Mouse (Mus musculus): ENCODE measurements around the gene Gemin7. TPM values are rescaled to one million over a fixed set of nuclear protein-coding genes. Genes with fewer than 3 reads are reported as not detected.
A peak's percentile ranks its signal among the peaks of the same experiment; 100 is the strongest.

Gene Gemin7
- polyA plus RNA-seq, 2 experiments from 2014 or later = 88.3 to 91.8 TPM

GRCm38 (mm10) chr7:19546007-19546406 lies 31.4 kb downstream of the Gemin7 start:
- ATAC-seq = no peak

DNA sequence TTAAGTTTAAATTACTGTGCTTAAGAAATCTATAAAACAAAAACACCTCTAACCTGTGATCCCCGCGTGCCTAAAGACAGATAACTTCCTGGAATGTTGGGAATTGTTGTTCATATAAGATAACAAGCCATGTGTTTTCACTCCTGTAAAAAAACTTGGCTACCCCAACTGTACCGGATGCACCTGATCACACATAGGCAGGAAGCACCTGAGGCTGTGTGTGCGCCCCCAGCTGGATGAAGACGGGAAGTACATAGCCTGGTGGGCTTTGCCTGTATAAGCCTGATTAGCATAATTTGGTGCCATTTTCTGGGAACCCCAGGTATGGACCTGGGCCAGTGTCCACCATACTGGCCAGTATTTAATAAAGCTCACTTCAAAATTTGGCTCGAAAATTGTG lies 33.8 kb downstream of the Gemin7 start:
- peak; percentile 43 for ATAC-seq

GRCm38 (mm10) chr7:19542155-19542691 lies 35.2 kb downstream of the Gemin7 start:
- ATAC-seq = no peak

DNA sequence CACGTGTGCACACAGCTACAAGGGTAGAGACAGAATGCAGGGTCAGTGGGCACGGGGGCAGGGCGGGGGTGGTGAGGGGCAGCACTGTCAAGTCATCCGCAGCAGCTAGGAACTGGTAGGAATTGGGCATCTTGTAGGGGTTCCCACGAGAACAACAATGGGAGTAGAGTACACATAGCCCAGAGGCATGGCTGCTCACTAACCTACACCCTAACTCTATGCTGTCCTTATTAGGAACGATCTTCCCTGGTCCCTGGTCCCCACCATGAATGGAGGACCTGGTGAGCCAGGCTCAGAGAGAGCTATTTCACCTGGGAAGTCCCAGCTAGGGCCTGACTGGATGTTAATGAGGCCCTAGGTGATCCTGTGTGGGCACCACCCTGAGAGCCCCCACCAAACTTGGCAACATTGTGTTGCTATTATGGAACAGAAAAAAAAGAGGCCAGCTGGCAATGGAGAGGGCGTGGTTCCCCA lies 35.7 kb downstream of the Gemin7 start:
- no peak for ATAC-seq

DNA sequence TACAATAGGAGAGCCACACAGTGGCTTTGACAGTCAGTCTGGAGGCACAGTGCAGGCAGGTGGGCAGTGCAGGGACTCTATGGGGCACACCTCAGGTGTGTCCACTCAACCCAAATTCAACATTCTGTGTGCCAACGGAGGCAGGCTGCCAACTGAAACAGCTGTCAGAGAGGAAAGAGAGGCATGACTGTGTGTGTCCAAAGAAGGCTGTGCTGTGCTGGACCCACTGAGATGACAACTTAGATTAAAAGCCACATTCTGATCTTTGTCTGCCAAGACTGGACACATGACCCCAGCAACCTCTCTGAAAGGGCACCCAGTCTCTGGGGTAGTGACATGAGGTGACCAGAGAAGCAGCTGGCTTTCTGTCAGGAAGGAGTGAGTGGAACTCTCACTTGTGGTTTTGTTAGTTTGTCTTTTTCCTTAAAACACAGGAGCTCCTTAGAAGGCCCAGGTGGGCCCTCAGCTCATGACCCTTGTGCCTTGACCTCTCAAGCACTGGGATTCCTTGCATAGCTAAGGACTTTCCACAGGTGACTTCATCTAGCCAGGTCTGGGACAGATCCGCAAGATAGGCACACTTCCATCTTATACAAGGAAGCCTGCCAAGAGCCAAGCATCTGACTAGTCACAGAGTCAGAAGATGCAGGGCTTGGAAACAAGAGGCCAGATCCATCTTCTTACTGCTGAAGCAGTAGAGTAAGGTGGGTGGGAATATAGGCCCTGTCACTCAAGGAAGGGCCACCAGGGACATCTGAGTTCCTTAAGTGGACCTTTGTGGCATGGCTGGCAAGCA lies 36.4 kb downstream of the Gemin7 start:
- no peak for ATAC-seq

DNA sequence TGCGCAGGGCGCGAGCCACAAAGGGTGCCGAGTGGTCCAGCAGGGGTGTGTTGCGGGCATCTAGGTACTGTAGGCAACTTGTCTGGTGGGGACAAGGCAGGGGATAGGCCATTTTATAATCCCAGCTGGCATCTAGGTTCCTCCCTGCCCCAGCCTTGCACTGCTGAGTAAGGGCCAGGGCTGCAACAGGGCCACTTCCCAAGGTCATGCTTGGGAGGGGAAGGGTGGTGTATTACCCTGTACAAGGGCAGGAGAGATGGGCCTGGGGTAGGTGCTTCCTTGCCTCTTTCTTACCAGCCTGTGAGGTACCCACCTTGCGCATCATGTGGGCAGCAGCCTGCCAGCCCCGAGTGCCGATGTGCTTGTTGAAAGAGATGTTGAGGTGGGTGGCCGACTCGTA lies 42.7 kb downstream of the Gemin7 start:
- ATAC-seq = no peak

DNA sequence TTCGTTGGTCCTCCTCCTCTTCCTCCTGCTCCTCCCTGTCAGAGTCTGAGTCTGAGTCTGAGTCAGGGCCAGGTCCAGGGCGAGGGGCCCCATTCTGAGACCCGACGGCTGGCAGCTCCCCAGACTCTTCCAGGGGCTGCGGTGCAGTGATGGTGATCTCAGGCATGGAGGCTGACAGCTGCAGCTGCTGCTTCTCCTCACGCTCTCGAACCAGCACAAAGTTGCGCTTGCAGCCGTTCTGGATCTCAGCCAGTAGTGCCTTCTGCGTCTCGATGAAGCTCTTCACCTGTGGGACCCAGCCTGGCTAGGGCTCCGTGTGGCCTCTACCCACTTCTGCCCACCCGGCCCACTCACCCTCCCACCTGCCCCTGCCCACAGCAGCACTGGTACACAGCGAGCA lies 45.2 kb downstream of the Gemin7 start:
- no peak for ATAC-seq

DNA sequence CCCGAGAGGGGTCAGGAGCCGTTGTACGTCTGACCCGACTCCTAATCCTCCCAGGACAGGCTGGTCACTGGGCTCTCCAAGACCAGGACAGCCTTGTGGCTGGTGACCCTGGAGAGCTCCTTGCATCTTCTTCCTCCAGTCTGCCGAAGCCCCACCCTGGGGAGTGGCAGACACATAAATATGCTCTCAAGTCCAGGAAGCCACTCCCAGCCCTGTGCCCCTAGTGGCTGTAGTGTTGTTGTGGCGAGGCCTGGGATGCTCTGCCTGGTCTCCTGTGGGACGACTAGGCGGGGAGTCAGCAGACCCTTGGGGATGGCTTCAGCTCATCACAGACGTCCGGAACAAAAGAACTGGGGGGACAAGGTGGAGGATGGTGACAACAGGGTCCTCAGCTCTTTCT lies 46.3 kb downstream of the Gemin7 start:
- ATAC-seq = no peak

DNA sequence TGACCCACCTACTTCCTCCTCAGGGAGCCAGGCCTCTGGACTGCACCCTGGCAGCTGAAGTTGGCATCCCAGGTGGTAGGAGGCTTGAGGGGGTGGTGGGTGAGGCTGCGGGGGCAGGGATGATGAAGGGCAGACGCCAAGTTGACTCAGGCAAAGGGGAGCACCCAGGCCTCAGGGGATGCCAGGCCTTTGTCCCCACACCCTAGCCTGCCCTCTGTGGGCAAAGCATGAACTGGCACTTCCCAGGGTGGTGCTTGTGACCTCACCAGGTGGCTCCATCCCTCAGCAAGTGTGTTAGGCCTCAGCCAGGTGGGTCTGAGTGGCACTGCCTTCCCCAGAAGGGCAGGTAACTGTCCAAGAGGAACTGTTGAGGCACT lies 52.3 kb downstream of the Gemin7 start:
- no peak for ATAC-seq

GRCm38 (mm10) chr7:19524420-19525104 lies 52.8 kb downstream of the Gemin7 start:
- ATAC-seq = no peak

- ATAC-seq = no peak
These were observed 53.5 kb downstream of the Gemin7 start for GRCm38 (mm10) chr7:19523757-19524419.

DNA sequence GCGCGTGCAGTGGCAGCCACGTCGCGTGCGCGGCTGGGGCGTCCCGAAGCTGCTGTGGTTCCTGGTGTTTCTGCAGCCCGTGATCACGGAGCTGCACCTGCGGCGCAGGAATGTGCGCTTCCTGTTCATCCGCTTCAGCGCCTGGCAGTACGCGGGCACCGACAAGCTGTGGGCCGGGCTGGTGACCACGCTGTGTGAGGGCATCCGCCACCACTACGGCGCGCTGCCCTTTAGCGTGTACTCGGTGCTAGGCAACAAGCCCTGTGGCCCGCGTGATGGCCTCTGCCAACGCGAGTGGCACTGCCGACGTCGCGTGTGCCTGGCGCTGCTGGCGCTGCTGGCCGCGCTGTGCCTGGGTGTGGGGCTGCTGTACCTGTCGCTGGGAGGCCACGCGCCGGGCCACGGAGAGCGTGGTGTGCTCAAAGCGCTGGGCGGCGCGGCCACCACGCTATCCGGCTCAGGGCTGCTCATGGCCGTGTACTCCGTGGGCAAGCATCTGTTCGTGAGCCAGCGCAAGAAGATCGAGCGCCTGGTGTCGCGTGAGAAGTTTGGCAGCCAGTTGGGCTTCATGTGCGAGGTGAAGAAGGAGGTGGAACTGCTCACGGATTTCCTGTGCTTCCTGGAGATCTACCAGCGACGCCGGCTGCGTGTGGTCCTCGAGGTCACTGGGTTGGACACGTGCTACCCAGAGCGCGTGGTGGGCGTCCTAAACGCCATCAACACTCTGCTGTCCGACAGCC lies 54.2 kb downstream of the Gemin7 start:
- ATAC-seq = no peak

GRCm38 (mm10) chr7:19520032-19520431 lies 57.4 kb downstream of the Gemin7 start:
- ATAC-seq = no peak

DNA sequence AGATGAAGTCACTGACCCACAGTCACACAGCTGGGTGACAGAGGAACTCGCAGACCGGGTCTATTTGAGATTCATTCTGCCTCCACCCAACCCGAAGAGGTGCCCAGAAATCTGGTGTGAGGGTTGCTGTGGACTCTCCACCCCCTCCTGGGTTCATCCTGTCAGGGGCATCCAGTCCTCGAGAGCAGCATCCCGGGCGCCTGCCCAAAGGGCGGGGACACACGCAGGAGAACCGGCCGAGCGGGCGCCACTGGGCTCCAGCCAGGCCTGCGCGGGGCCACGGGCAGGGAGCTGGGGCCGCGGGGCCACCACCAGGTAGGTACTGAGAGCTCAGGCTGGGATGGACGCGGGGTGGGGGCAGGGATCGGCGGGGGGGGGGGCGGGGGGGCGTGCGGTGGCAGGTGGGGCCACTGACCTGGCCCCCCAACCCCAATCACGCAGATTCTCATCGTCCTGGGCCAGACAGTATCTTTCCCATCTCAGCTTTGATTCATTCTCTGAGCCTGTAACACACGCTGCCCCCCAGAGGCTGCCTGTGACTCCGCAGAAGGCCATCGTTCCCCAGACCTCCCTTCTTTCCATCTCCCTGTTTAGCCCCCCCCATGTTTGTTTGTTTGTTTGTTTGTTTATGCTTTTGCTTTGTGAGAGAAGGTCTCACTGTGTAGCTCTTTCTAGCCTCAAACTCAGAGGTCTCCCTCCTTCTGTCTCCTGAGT lies 59.6 kb downstream of the Gemin7 start, which contains the start of gene Nkpd1:
Gene Nkpd1, plus strand, starts transcription at position 187 of the 714 bp plus-strand sequence.
- ATAC-seq = no peak

Other genes starting within 250 kb of the Gemin7 start
- 10 to 100 TPM; 61.1 to 72.3 TPM for gene Ercc1, start 232.8 kb downstream of the Gemin7 start, polyA plus RNA-seq (2017; shearing (Covaris generic))
- gene Cd3eap, start 218.1 kb downstream of the Gemin7 start, polyA plus RNA-seq (2017; shearing (Covaris generic)) = 10 to 100 TPM; 19.4 to 20.2 TPM
- gene Ppp1r13l, start 217.8 kb downstream of the Gemin7 start, polyA plus RNA-seq (2017; shearing (Covaris generic)) = under 1 TPM in 1 of 2 experiments, not detected in 1; 0.17 TPM
- 10 to 100 TPM in 1 of 2 experiments, 1 to 10 TPM in 1; 4.7 to 10.8 TPM for gene Ercc2, start 195.6 kb downstream of the Gemin7 start, polyA plus RNA-seq (2017; shearing (Covaris generic))
- gene Klc3, start 173.5 kb downstream of the Gemin7 start, polyA plus RNA-seq (2017; shearing (Covaris generic)) = 1 to 10 TPM; 3.1 to 6.0 TPM
- gene Ckm, start 172.8 kb downstream of the Gemin7 start, polyA plus RNA-seq (2017; shearing (Covaris generic)) = under 1 TPM in 1 of 2 experiments, not detected in 1; 0.34 TPM
- gene Mark4, start 118.8 kb downstream of the Gemin7 start, polyA plus RNA-seq (2017; shearing (Covaris generic)) = 1 to 10 TPM; 1.2 to 2.7 TPM
- gene Exoc3l2, start 114.3 kb downstream of the Gemin7 start, polyA plus RNA-seq (2017; shearing (Covaris generic)) = not detected
- gene Bloc1s3, start 69.2 kb downstream of the Gemin7 start, polyA plus RNA-seq (2017; shearing (Covaris generic)) = under 1 TPM; 0.90 to 0.91 TPM
- gene Trappc6a, start 69.2 kb downstream of the Gemin7 start, polyA plus RNA-seq (2017; shearing (Covaris generic)) = 10 to 100 TPM; 38.7 to 44.6 TPM
- gene Nkpd1, start 59.8 kb downstream of the Gemin7 start, polyA plus RNA-seq (2017; shearing (Covaris generic)) = not detected
- 1 to 10 TPM; 3.2 TPM for gene Ppp1r37, start 14.5 kb downstream of the Gemin7 start, polyA plus RNA-seq (2017; shearing (Covaris generic))
- 1 to 10 TPM in 1 of 2 experiments, under 1 TPM in 1; 0.46 to 2.3 TPM for gene Zfp296, start 308 bp downstream of the Gemin7 start, polyA plus RNA-seq (2017; shearing (Covaris generic))
- gene Clasrp, start 26.9 kb upstream of the Gemin7 start, polyA plus RNA-seq (2017; shearing (Covaris generic)) = 1 to 10 TPM; 8.4 to 9.7 TPM
- gene Relb, start 51.8 kb upstream of the Gemin7 start, polyA plus RNA-seq (2017; shearing (Covaris generic)) = 10 to 100 TPM; 12.6 to 14.5 TPM
- gene Clptm1, start 87.4 kb upstream of the Gemin7 start, polyA plus RNA-seq (2017; shearing (Covaris generic)) = 10 to 100 TPM; 35.4 to 40.9 TPM
- not detected for gene Apoc2, start 100.3 kb upstream of the Gemin7 start, polyA plus RNA-seq (2017; shearing (Covaris generic))
- not detected for gene Gm44805, start 103.8 kb upstream of the Gemin7 start, polyA plus RNA-seq (2017; shearing (Covaris generic))
- under 1 TPM in 1 of 2 experiments, not detected in 1; 0.44 TPM for gene Apoc4, start 103.9 kb upstream of the Gemin7 start, polyA plus RNA-seq (2017; shearing (Covaris generic))
- not detected for gene Apoc1, start 115.1 kb upstream of the Gemin7 start, polyA plus RNA-seq (2017; shearing (Covaris generic))
- 10 to 100 TPM in 1 of 2 experiments, 1 to 10 TPM in 1; 4.1 to 16.0 TPM for gene Apoe, start 121.6 kb upstream of the Gemin7 start, polyA plus RNA-seq (2017; shearing (Covaris generic))
- gene Tomm40, start 137.8 kb upstream of the Gemin7 start, polyA plus RNA-seq (2017; shearing (Covaris generic)) = 10 to 100 TPM in 1 of 2 experiments, 1 to 10 TPM in 1; 5.7 to 11.7 TPM
- gene Nectin2, start 172.9 kb upstream of the Gemin7 start, polyA plus RNA-seq (2017; shearing (Covaris generic)) = under 1 TPM in 1 of 2 experiments, not detected in 1; 0.56 TPM
- 1 to 10 TPM; 1.4 to 1.6 TPM for gene Bcam, start 193.4 kb upstream of the Gemin7 start, polyA plus RNA-seq (2017; shearing (Covaris generic))
- gene Cblc, start 219.2 kb upstream of the Gemin7 start, polyA plus RNA-seq (2017; shearing (Covaris generic)) = not detected
- 10 to 100 TPM; 15.9 to 19.5 TPM for gene Bcl3, start 245.2 kb upstream of the Gemin7 start, polyA plus RNA-seq (2017; shearing (Covaris generic))

Data from activated CD4-positive, CD25-positive, alpha-beta regulatory T cell, adult 4 months (primary cell).